Mouse (Mus musculus) lung, postnatal 36 days (tissue): Measurements from ENCODE around the gene Ppef1.

Source experiments
- DNase-seq: peaks from one replicate; pipeline ENCODE4 v3.0.0; 2022; ENCODE audit warnings: mixed read lengths

The Ppef1 gene

GRCm38 (mm10) chrX:160592933-160593332 lies 142.6 kb downstream of the Ppef1 start:
- DNase-seq, result peak; percentile 21

GRCm38 (mm10) chrX:160590147-160590546 lies 145.4 kb downstream of the Ppef1 start:
- no peak for DNase-seq

- DNase-seq, result no peak
Observed at GRCm38 (mm10) chrX:160588523-160588922, 147.0 kb downstream of the Ppef1 start.

GRCm38 (mm10) chrX:160585110-160585509 lies 150.5 kb downstream of the Ppef1 start:
- peak; percentile 24 for DNase-seq

- DNase-seq, result peak; percentile 59
Observed at GRCm38 (mm10) chrX:160584148-160584838, 151.3 kb downstream of the Ppef1 start.

- DNase-seq, result no peak
Observed at GRCm38 (mm10) chrX:160583589-160583988, 152.0 kb downstream of the Ppef1 start.
